Mouse (Mus musculus): ENCODE data around the gene Itih2.

The Itih2 gene

DNA sequence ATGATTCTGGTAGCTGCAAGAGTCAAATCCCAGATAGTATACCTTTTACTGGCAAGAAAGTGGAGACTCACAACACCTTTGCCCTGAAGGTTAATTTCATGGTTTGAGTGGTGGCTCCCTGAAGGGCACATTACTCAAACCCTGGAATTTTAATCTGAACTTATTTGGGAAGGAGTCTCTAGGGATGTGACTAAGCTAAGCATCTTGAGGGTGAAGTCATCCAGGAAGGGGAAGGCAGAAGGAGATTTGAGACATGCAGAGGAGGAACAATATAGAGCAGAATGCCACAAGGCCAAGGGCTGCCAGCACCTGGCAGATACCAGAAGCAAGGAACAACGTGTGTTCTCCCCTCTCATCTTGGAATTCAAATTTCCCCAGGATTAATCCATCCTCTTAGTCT, 12.4 kb downstream of the Itih2 start:
- DNase-seq (ENCODE audit: low spot score): no peak

DNA sequence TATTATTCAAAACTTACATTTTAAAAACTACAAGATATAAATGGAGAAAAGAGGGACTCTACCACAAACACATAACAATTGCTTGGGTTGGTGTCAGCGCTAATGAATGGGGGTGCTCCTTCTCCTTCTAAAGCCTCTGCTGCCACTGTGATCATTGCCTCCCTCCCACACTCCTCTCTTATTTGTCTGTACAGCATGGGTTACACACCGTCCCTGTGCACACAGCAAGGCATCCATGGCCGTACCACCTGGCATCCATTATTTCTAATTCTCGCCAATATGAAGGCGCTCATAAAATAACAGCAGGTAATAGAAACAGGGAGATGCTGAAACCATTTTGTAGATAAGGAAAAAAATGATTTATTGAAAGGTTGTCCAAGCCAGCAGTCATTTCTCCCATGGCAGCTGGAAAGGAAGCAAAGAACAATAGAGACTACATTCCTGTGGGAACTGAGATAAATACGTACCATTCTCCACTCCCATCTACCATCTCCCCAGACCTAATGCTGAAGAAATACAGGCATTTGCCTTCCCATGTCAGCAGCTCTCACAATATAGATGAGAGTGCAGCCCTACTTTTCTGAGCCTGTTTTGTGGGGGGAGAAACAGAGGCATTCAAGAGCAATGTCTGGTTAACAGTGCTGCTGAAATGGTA, 22.5 kb downstream of the Itih2 start:
- DNase-seq (ENCODE audit: low spot score): no peak

DNA sequence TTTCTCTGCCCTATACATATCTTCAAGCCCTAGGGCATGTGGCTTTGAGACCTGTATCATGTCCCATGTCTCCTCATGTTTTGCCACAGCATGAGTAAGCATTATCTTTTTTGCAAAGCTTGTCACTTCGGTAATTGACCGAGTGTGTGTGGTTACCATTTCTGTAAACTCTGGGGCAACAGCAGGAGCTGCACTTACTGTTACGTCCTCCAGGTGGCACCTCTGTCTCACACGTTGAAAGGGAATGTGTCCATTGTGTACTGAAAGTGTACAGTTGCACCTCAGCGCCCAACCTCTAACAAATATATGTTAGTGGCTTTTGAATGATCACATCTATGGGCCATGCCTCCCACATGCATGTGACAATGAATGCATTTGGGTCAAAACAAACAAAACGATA, 30.0 kb downstream of the Itih2 start:
- DNase-seq (ENCODE audit: low spot score): peak; percentile 70

DNA sequence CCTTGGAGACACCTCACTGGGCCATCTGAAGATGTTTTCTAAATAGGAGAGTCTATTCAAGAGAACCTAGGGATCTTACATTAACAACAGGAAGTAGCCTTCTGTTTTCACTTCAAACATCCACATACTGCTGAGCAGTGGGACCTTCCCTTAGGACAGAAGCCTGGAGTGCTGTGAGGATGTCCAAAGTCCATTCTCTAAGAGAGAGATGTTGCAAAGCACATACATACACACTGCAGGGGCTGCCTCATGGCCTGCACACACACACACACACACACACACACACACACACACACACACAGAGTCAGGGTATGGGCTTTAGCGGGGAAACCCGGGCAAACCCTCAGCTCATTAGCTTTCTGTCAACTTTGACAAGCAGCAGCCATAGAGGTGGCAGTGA, 30.7 kb downstream of the Itih2 start:
- no peak for DNase-seq (ENCODE audit: low spot score)

DNA sequence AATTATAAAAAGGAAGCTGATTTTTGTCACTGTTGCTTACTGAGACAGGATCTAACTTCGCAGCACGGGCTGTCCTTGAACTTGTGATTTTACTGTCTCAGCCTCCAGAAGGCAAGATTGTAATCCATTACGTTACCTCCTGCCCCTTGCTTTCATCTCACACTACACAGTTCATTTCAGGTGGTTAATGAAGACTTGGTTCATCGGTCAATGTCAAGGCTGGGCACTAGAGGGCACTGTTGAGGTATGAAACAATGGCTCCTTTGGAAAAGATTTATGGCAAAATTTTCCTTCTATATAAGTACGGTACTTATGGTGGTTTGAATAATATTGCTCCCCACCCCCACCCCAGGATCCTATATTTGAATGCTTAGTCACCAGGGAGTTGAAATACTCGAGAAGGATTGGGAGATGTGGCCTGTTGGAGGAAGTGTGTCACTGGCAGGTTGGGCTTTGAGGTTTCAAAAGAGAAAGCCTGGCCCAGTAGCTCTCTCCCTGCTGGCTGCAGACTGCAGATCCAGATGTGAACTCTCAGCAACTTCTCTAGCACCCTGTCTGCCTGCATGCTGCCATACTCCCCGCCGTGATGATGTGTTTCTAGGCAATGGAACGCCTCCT, 32.5 kb downstream of the Itih2 start:
- peak; percentile 84 for DNase-seq (ENCODE audit: low spot score)

DNA sequence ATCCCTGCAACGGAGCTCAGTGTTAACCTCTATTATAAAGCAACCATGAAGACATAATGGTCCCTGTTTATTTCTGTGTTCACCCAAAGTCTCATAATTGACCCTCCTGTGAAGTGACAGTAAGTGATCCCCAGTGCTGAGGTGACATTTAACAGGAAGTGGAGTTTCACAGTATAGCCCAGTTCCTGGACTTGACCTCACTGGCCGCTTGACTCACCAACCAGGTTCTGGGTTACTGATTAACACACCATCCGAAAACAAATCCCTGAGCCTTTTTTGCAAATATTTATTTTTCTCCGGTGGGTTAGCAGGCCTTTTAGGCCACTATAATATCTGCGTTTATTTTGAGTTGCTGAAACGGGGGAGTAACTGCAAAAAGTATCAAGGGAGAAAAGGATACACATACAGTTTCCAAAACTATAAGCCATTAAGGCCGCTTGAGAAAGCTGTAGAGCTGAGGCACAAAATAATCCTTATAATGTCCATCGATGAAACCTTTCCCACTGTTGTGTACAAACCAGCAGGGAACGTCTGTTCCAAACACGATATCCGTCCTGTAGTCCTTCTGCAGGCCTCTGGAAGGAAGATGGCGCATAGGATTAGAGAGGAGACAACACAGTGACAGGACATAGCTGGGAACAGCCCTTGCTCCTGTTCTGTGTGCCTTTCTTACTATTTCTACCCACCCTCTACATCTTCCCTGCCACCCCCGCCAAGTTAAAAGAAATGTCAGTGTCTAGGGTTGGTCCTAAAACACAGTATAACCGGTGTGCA, 36.7 kb downstream of the Itih2 start:
- no peak for DNase-seq (ENCODE audit: low spot score)

DNA sequence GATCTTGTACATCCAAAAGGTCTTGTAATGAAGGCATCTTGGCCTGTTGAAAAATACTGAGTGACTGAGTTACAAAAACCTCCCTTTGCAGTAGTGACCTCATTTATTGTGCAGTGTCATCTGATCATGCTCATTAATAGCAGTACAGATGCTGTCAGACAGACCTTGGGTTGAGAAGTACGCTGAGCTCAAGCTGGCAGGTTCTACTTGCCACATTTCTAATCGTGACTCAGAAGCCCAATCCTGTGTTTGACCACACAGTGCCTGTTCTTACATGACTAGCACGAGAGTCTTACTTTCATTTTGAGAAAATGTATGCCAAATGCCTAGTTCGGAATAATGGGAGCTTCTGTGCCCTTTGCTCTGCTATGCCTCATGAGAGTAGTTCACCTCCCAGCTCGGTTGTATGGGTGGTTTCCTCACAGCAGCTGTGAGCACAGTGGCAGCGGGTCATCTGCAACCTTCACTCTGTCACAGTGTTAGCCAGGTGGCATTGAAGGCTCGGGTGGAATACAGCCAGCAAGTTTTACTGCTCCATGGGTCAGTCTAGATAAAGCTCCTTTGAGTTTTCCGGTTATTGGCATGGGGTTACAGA, 43.8 kb downstream of the Itih2 start:
- no peak for DNase-seq (ENCODE audit: low spot score)

DNA sequence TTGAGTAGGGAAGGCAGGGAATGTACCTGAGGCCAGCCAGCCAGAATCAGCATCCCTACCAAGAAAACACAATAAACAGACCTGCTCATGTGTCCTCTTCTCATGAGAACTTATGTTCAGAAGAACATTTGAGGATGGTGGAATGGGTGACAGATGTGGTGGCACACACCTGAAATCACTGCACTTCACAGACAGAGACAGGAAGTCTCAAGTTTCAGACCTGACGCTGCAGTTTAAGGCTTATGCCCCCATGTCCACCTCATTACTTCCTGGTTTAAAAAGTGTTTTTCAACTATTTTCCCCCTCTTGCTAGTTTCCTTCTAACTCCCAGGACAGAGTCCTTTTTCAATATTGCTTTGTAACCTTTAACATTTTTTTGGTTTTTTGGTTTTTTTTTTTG, 48.5 kb downstream of the Itih2 start:
- no peak for DNase-seq (ENCODE audit: low spot score)

DNA sequence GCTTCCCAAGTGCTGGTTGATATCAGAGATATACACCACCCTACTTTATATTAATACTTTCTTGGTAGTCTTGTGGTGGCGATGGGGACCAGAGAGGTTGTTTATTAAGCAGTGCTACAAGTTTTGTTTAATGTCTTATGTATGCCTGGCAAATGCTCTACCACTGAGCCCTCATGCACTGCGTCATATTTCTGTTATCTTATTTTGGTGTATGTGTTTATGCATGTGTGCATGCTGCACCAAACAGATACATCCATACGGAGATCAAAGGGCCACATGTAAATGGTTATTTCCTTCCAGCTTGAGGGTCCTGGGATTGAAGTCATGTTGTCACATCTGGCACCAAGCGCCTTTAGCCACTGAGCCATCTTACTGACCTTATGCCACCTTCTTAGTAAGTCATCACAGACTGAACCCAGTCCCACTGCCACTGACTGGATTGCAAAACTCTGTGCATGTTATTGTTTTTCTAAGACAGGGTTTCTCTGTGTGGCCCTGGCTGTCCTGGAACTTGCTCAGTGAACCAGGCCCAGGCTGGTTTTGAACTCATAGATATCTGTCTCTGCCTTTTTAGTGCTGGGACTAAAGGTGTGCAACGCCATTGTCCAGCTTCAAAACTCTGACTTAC, 49.6 kb downstream of the Itih2 start:
- DNase-seq (ENCODE audit: low spot score): no peak

DNA sequence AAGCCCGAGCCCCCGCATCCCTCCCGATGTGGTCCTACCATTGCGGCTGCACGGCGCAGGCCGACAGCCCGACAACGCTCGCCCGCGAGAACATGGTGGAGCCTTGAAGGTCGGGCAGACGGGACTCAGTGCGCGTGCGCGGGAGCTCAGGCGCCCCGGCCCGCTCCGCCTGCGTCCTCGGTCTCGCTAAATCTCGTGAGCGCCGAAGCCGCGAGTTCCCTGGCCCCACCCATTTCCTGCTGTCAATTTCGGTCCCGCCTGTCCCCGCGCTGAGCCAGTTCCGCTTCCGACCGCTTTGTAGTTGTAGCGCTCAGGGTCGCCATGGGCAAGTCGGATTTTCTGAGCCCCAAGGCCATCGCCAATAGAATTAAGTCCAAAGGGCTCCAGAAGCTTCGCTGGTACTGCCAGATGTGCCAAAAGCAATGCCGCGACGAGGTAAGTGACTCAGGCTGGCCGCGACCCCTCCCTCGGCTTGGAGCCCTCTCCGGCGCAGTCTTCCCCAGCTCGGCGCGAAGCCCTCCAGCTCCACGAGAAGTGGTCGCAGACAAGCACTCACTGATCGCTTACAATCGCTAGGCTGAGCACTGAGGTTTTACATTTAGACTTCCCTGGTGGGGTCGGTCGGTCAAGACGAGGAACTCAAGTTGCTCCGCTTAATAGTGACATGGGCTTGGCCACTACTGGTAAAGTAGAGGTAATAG, 50.7 kb downstream of the Itih2 start, which contains the start of the genes Atp5c1 and Kin:
Gene Atp5c1 (minus strand): TSS at position 201 of the 701 bp plus-strand sequence.
Gene Kin (plus strand): TSS at position 284 of the 701 bp plus-strand sequence.
- DNase-seq (ENCODE audit: low spot score): peak; percentile 99

DNA sequence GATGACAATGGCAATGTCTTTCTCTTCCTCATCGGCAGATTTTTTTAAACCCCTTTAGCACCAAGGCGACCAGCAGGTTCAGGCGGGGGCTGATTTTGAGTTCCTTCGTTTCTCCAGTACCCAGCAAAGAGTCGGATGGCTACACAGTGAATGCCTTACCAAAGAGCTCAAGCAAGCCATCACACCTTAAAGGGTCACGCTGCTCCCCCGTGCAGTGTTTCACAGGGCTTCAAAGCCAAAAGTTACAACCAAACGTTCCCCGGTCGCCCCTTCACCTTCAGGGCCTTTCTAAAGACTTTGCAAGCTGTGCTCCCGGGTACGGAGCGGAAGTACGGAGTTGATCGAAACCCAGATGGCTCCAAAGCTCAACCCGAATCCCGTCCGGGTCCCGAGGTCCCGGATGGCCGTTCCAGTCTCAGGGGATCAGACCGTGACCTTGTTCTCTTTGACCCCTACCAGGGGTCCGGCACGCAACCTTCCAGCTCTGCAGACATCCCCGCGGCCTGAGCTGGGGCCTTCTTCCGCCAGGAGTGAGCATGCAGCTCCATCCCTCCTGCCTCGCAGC, 51.4 kb downstream of the Itih2 start:
- no peak for DNase-seq (ENCODE audit: low spot score)

DNA sequence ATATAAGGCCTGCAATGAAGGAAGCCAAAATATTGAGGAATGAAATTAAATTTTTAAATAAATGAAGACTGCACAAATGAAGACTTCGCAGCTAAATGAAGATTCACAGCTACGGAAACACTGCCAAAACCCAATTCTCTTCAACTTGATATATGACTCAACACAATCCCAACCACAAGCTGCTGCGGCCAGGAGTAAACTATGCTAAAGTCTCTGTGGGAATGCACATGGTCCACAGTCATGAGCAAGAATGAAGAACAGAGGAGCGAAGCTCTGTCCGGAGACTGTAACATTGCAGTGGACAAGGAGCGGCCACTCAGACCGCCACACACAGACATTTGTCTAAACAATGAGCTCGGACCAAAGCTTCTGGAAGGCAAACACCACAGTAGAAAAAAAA, 54.5 kb downstream of the Itih2 start:
- no peak for DNase-seq (ENCODE audit: low spot score)

DNA sequence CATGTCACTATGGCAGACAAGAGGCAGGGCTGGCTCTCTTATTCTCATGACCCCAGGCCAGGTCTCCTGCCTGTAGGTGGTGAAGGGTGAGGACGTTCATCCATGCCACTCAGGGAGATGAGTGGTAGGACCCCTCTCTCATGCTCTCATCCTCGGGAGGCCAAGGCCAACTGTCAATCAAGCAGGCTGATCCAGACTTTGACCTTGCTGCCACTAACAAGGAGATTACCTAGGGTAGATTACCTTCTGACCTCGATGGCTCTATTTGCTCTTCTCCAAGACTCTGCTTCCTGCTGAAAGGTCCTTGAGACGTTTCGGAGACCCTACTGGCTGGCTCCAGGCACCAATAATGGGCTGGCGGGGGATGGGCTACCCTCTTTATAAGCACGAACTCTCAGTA, 56.7 kb downstream of the Itih2 start:
- no peak for DNase-seq (ENCODE audit: low spot score)

DNA sequence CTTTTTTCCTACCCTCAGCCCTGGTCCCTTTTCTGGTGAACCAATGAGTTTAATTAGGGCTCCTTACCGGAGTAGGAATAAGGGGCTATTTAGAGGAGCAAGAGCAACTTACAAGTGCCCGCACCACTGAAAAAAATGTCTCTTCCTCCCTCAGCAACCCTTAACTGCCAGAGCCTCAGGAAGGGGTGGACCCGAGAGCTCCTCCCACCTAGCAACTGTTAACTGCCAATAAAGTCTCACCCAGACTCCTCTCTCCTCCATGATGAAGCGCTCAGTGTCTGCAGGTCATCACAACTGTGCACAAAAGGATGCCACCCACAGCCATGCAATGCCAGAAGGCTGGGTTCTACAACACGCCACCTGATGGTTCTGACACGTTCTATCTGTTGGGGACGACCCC, 59.4 kb downstream of the Itih2 start:
- no peak for DNase-seq (ENCODE audit: low spot score)

DNA sequence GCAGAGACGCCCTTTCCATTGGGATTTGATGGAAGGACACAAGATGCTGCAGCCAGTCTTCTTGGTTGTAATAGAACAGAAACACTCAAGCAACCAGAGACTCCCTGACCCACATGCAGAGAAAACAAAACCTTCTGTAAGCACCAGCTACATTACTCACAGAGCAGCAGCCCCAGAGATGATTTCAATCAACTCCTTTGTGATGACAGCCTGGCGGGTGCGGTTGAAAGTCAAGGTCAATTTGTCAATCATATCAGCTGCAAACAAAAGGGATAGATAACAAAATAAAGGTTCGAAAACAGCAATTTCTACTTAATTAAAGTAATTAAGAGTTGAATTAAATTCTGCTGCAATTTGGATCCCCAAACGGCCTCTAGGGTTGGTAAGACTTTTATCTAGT, 72.4 kb downstream of the Itih2 start:
- DNase-seq (ENCODE audit: low spot score): no peak

DNA sequence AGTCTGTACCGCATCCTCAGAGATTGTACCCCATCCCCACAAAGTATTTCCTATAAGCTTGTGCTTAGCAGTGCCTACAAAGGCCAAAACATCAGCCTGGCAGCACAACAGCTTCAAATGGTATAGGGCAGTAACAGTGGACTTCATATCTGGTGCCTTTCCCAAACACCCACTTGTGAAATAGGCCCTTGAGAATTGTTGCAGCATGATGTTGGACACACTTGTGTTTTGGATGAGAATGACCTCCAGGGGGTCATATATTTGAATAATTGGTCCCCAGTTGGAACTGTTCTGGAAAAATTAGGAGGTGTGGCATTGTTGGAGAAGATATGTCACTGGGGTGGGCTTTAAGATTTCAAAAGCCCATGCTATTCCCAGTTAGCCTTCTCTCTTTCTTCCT, 79.2 kb downstream of the Itih2 start:
- no peak for DNase-seq (ENCODE audit: low spot score)

DNA sequence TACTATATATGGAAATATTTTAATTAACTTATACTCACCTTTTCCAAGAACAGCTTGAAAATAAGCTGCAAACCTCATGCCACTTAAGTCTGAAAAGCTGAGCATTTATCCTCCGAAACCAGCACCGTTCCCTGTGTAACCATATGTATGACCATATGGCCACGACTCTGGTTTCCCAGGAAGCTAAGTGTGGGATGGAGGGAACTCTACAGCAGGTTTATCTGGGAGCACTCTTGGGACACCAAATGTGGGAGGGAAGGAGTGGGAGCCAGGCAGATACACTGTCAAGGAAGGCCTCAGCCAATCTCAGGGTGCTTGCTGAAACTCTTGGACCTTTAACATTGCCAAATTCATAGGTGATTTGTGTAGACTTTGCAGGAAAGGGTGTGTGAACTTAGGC, 80.3 kb downstream of the Itih2 start:
- DNase-seq (ENCODE audit: low spot score): no peak

DNA sequence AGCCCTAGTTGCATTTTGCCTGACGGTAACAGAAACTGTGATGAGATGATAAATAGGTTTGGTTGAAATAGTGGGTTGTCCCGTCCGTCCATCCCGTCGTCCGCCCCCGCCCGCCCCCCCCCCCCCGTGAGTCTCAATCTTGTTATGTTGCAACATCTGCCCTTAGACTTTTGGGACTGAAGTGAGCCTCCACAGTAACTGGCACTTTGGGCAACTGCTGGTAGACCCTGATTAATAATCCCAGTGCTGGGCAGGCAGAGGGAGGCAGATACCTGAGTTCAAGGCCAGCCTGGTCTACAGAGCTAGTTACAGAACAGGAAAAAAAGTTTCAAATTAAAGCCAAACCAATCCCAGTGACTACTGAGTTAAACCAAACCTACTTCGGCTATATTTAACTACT, 81.7 kb downstream of the Itih2 start:
- no peak for DNase-seq (ENCODE audit: low spot score)

DNA sequence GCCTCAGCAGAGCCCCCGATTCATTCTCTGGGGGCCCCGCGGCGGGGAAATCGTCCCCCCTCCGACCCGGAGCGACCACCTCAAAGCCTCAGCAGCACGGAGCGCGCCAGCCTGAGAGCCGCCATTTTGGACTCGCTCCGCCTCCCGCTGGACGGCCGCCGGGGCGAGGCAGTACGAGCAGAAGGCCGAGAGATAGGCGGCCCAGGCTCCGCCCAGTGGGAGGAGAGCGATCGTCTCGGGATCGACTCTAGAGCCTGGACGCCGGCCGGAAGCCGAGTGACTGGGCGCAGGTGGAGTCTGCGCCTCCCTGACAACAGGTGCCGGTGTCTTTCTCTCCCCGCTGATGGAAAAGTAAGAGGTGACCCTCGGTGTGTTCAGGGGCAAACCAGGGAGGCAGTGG, 82.7 kb downstream of the Itih2 start, which contains the start of gene Taf3:
Gene Taf3 (minus strand): TSS at position 136 of the 400 bp plus-strand sequence.
- DNase-seq (ENCODE audit: low spot score): peak; percentile 95

DNA sequence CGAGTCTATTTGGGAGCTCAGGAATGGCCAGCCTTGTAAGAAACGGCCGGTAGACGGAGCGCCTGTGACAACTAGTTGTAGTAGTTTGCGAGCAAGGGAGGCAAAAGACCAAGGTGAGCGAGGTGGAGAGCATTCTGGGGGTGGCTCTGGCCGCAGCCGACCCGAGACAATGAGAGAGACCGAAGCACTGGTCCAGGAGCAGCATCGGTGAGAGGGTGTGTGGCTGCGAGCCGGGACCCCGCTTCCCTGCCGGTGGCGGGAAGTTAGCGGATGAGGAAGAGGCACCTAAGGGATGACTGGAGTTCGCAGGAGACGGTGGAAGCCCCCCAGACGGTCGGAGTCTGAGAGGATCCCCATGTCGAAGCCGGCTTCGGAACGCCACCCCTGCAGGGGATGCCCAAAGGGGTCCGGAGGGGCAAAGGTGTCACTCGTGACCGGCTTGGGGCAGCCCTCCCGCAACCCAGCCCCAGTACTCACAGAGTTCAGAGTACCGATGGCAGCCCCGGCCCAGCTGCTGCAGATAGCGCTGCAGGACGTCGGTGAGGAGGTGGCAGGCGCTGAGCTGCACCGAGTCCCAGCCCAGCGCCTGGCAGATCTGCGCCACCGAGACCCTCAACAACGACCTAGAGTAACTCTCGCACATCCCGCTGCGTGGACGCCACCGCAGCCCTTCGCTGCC, 83.3 kb downstream of the Itih2 start:
- peak; percentile 43 for DNase-seq (ENCODE audit: low spot score)

Measured in retina, embryonic 14.5 days (tissue).